Mouse (Mus musculus): ENCODE data around the gene Olfr1499. TPM values are rescaled to one million over a fixed set of nuclear protein-coding genes. Genes with fewer than 3 reads are reported as not detected.
"Not testable (repeated sequence)": the region's sequence is repeated elsewhere in the genome, so short reads cannot be mapped to it uniquely, and the experiment has no call there.

Gene Olfr1499
- polyA plus RNA-seq (2012; rRNA removed): not detected in 2 replicates

GRCm38 (mm10) chr19:13819347-13819746 is at the start of gene Olfr1499:
TSS of gene Olfr1499 (minus strand) at chr19:13819447.
- no peak for DNase-seq
- Histone ChIP-seq H3K4me1 (ENCODE audit: control insufficient read depth, insufficient read depth, low read length) (no peaks in the 10 kb centered on the region), H3K4me3 (replicated peaks; ENCODE audit: extremely low read depth, low read depth, low read length) (no peak within 1 kb of the TSS)
- TF ChIP-seq CTCF (IDR thresholded peaks at IDR 0.05; ENCODE audit: insufficient read depth, low read length) (no peak), POLR2A (IDR thresholded peaks at IDR 0.05; ENCODE audit: borderline replicate concordance, extremely low read depth, low read depth, low read length) (no peak)

GRCm38 (mm10) chr19:13861495-13861894 is 42.2 kb upstream of the Olfr1499 start, which contains the start of gene Olfr1502:
TSS of gene Olfr1502 (plus strand) at chr19:13861795.
- Histone ChIP-seq H3K4me3 (replicated peaks; ENCODE audit: extremely low read depth, low read depth, low read length) (no peak within 1 kb of the TSS), H3K4me1 (ENCODE audit: control insufficient read depth, insufficient read depth, low read length) (no peaks in the 10 kb centered on the region)
- no peak for TF ChIP-seq POLR2A (IDR thresholded peaks at IDR 0.05; ENCODE audit: borderline replicate concordance, extremely low read depth, low read depth, low read length)
- TF ChIP-seq CTCF (IDR thresholded peaks at IDR 0.05; ENCODE audit: insufficient read depth, low read length): no peak
- WGBS: 86% methylated on average over 1 of the region's 1 CpGs
- no peak for DNase-seq

- not testable (repeated sequence) for H3K4me3 ChIP-seq (replicated peaks; ENCODE audit: extremely low read depth, low read depth, low read length); DNase-seq; H3K4me1 ChIP-seq (ENCODE audit: control insufficient read depth, insufficient read depth, low read length)
These were observed 31.3 kb upstream of the Olfr1499 start, which contains the start of gene Olfr1501 for GRCm38 (mm10) chr19:13850592-13850991. TSS of gene Olfr1501 (minus strand) at chr19:13850692.

GRCm38 (mm10) chr19:13830388-13830787 is 11.1 kb upstream of the Olfr1499 start, which contains the start of gene Olfr1500:
TSS of gene Olfr1500 (minus strand) at chr19:13830488.
- no peak for TF ChIP-seq POLR2A (IDR thresholded peaks at IDR 0.05; ENCODE audit: borderline replicate concordance, extremely low read depth, low read depth, low read length)
- no peak for TF ChIP-seq CTCF (IDR thresholded peaks at IDR 0.05; ENCODE audit: insufficient read depth, low read length)
- no peak for DNase-seq
- Histone ChIP-seq H3K4me3 (replicated peaks; ENCODE audit: extremely low read depth, low read depth, low read length) (no peak within 1 kb of the TSS), H3K4me1 (ENCODE audit: control insufficient read depth, insufficient read depth, low read length) (no peaks in the 10 kb centered on the region)

- Histone ChIP-seq H3K4me3 (replicated peaks; ENCODE audit: extremely low read depth, low read depth, low read length) (no peak overlapping the region), H3K4me1 (ENCODE audit: control insufficient read depth, insufficient read depth, low read length) (no peaks in the 10 kb centered on the region)
- 66% methylated on average over 3 of the region's 3 CpGs for WGBS
- TF ChIP-seq POLR2A (IDR thresholded peaks at IDR 0.05; ENCODE audit: borderline replicate concordance, extremely low read depth, low read depth, low read length) (no peak), CTCF (IDR thresholded peaks at IDR 0.05; ENCODE audit: insufficient read depth, low read length) (no peak)
- DNase-seq: no peak
These were observed 9.2 kb upstream of the Olfr1499 start for GRCm38 (mm10) chr19:13828447-13828846.

- DNase-seq: no peak
- 45% methylated on average over 5 of the region's 5 CpGs for WGBS
- H3K4me3 ChIP-seq (replicated peaks; ENCODE audit: extremely low read depth, low read depth, low read length): no peak overlapping the region
- no peak for TF ChIP-seq POLR2A (IDR thresholded peaks at IDR 0.05; ENCODE audit: borderline replicate concordance, extremely low read depth, low read depth, low read length)
- no peak for TF ChIP-seq CTCF (IDR thresholded peaks at IDR 0.05; ENCODE audit: insufficient read depth, low read length)
- H3K4me1 ChIP-seq (ENCODE audit: control insufficient read depth, insufficient read depth, low read length): no peaks in the 10 kb centered on the region
These were observed 1.6 kb upstream of the Olfr1499 start for GRCm38 (mm10) chr19:13820847-13821246.

GRCm38 (mm10) chr19:13818827-13819226 is 420 bp downstream of the Olfr1499 start:
- no peak for DNase-seq
- TF ChIP-seq POLR2A (IDR thresholded peaks at IDR 0.05; ENCODE audit: borderline replicate concordance, extremely low read depth, low read depth, low read length): no peak
- TF ChIP-seq CTCF (IDR thresholded peaks at IDR 0.05; ENCODE audit: insufficient read depth, low read length): no peak
- WGBS: 25% methylated on average over 5 of the region's 5 CpGs
- no peaks in the 10 kb centered on the region for H3K4me1 ChIP-seq (ENCODE audit: control insufficient read depth, insufficient read depth, low read length)
- H3K4me3 ChIP-seq (replicated peaks; ENCODE audit: extremely low read depth, low read depth, low read length): no peak overlapping the region

GRCm38 (mm10) chr19:13812823-13813222 is 6.4 kb downstream of the Olfr1499 start:
- no peaks in the 10 kb centered on the region for H3K4me1 ChIP-seq (ENCODE audit: control insufficient read depth, insufficient read depth, low read length)
- WGBS: 51% methylated on average over 2 of the region's 2 CpGs
- H3K4me3 ChIP-seq (replicated peaks; ENCODE audit: extremely low read depth, low read depth, low read length): no peak overlapping the region
- no peak for DNase-seq
- TF ChIP-seq POLR2A (IDR thresholded peaks at IDR 0.05; ENCODE audit: borderline replicate concordance, extremely low read depth, low read depth, low read length): no peak
- no peak for TF ChIP-seq CTCF (IDR thresholded peaks at IDR 0.05; ENCODE audit: insufficient read depth, low read length)

- H3K4me1 ChIP-seq (ENCODE audit: control insufficient read depth, insufficient read depth, low read length); DNase-seq: not testable (repeated sequence)
These were observed 13.8 kb downstream of the Olfr1499 start for GRCm38 (mm10) chr19:13805486-13805885.

GRCm38 (mm10) chr19:13798102-13798501 is 21.1 kb downstream of the Olfr1499 start, which contains the start of gene Olfr1497:
TSS of gene Olfr1497 (minus strand) at chr19:13798202.
- no peak for TF ChIP-seq CTCF (IDR thresholded peaks at IDR 0.05; ENCODE audit: insufficient read depth, low read length)
- TF ChIP-seq POLR2A (IDR thresholded peaks at IDR 0.05; ENCODE audit: borderline replicate concordance, extremely low read depth, low read depth, low read length): no peak
- DNase-seq: no peak
- Histone ChIP-seq H3K4me1 (ENCODE audit: control insufficient read depth, insufficient read depth, low read length) (no peaks in the 10 kb centered on the region), H3K4me3 (replicated peaks; ENCODE audit: extremely low read depth, low read depth, low read length) (no peak within 1 kb of the TSS)

More at GRCm38 (mm10) chr19:13805486-13805885, 13.8 kb downstream of the Olfr1499 start:
- H3K4me3 ChIP-seq (replicated peaks; ENCODE audit: extremely low read depth, low read depth, low read length): not testable (repeated sequence)
- 46% methylated on average over 1 of the region's 1 CpGs for WGBS

GRCm38 (mm10) chr19:13777578-13777977 is 41.7 kb downstream of the Olfr1499 start, which contains the start of gene Olfr1496:
TSS of gene Olfr1496 (plus strand) at chr19:13777878.
- no peak for DNase-seq
- TF ChIP-seq POLR2A (IDR thresholded peaks at IDR 0.05; ENCODE audit: borderline replicate concordance, extremely low read depth, low read depth, low read length) (no peak), CTCF (IDR thresholded peaks at IDR 0.05; ENCODE audit: insufficient read depth, low read length) (no peak)
- Histone ChIP-seq H3K4me1 (ENCODE audit: control insufficient read depth, insufficient read depth, low read length) (no peaks in the 10 kb centered on the region), H3K4me3 (replicated peaks; ENCODE audit: extremely low read depth, low read depth, low read length) (no peak within 1 kb of the TSS)
- whole genome bisulfite sequencing: 66% methylated on average over 1 of the region's 1 CpGs

Data from lung, adult 2 months (tissue).